Mouse (Mus musculus): ENCODE results near the gene Fpr2. TPM values are rescaled to one million over a fixed set of nuclear protein-coding genes. Genes with fewer than 3 reads are reported as not detected.
A peak's percentile ranks its signal among the peaks of the same experiment; 100 is the strongest.
"Not testable (repeated sequence)": the region's sequence is repeated elsewhere in the genome, so short reads cannot be mapped to it uniquely, and the experiment has no call there.

The Fpr2 gene
- polyA plus RNA-seq (2014; fragmentation: Nextera tagmentation; extraction: Ambion mirVana): not detected in 2 replicates

- Histone ChIP-seq H3K27ac (ENCODE audit: low read depth, low read length) (no peak within 1 kb of the TSS), H3K4me2 (replicated peaks; ENCODE audit: low read depth, low read length) (no peak within 1 kb of the TSS), H3K36me3 (ENCODE audit: control insufficient read depth, insufficient read depth, low read length) (no peaks in the 10 kb centered on the region), H3K4me3 (ENCODE audit: low read depth, low read length) (no peak within 1 kb of the TSS), H3K27me3 (ENCODE audit: control insufficient read depth, insufficient read depth, low read length) (no peaks in the 10 kb centered on the region), H3K9ac (ENCODE audit: low read depth, low read length) (no peak within 1 kb of the TSS), H3K9me3 (ENCODE audit: control insufficient read depth, low read length) (no peaks in the 10 kb centered on the region), H3K4me1 (replicated peaks; ENCODE audit: control insufficient read depth, insufficient read depth, low read length) (no peaks in the 10 kb centered on the region)
- 63% methylated on average over 1 of the region's 1 CpGs for WGBS
- no peak for ATAC-seq (ENCODE audit: low FRiP score)
- no peak for DNase-seq (ENCODE audit: low spot score)
These were observed at the start of gene Fpr2, which contains the start of gene Fpr3 for GRCm38 (mm10) chr17:17887774-17888248. Fpr2 (plus strand) TSS chr17:17887824. Fpr3 (plus strand) TSS chr17:17887852.

GRCm38 (mm10) chr17:17837919-17838701, 49.5 kb upstream of the Fpr2 start:
- H3K9ac ChIP-seq (ENCODE audit: low read depth, low read length): peak overlapping the region; percentile 53; the same call in 1 of the 2 replicates
- H3K27me3 ChIP-seq (ENCODE audit: control insufficient read depth, insufficient read depth, low read length): no peaks in the 10 kb centered on the region
- H3K4me1 ChIP-seq (replicated peaks; ENCODE audit: control insufficient read depth, insufficient read depth, low read length): peaks cover 10% of the 10 kb centered on the region
- peak; percentile 91 for DNase-seq (ENCODE audit: low spot score)
- H3K4me2 ChIP-seq (replicated peaks; ENCODE audit: low read depth, low read length): peak overlapping the region; percentile 56
- H3K9me3 ChIP-seq (ENCODE audit: control insufficient read depth, low read length): no peaks in the 10 kb centered on the region
- H3K4me3 ChIP-seq (ENCODE audit: low read depth, low read length): peak overlapping the region; percentile 36
- H3K27ac ChIP-seq (ENCODE audit: low read depth, low read length): peak overlapping the region; percentile 67
- peak; percentile 96 for ATAC-seq (ENCODE audit: low FRiP score)
- H3K36me3 ChIP-seq (ENCODE audit: control insufficient read depth, insufficient read depth, low read length): no peaks in the 10 kb centered on the region
- WGBS: under 1% methylated on average over 42 of the region's 43 CpGs

DNA sequence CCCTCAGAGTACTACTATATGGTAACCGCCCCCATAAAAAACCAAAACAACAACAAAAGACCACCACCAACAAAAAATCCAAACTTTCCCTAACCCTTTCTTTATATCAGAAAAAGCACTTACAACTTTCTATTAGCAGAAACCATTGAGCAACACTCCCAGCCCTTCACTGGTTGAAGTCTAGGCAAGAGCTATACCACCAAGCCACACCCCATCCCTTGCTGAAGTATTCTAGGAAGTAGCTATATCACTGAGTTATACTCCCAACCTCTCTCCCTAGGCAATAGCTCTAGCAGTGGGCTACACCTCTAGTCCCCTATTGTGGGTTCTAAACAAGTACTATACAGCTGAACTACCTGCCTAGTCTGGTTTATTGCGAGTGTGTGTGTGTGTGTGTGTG, 48.3 kb upstream of the Fpr2 start:
- no peak for DNase-seq (ENCODE audit: low spot score)
- H3K4me3 ChIP-seq (ENCODE audit: low read depth, low read length): no peak overlapping the region
- no peak for ATAC-seq (ENCODE audit: low FRiP score)
- H3K36me3 ChIP-seq (ENCODE audit: control insufficient read depth, insufficient read depth, low read length): no peaks in the 10 kb centered on the region
- no peaks in the 10 kb centered on the region for H3K9me3 ChIP-seq (ENCODE audit: control insufficient read depth, low read length)
- peaks cover 10% of the 10 kb centered on the region for H3K4me1 ChIP-seq (replicated peaks; ENCODE audit: control insufficient read depth, insufficient read depth, low read length)
- H3K9ac ChIP-seq (ENCODE audit: low read depth, low read length): no peak overlapping the region
- WGBS: 88% methylated on average over 2 of the region's 2 CpGs
- H3K27me3 ChIP-seq (ENCODE audit: control insufficient read depth, insufficient read depth, low read length): no peaks in the 10 kb centered on the region
- no peak overlapping the region for H3K4me2 ChIP-seq (replicated peaks; ENCODE audit: low read depth, low read length)
- no peak overlapping the region for H3K27ac ChIP-seq (ENCODE audit: low read depth, low read length)

GRCm38 (mm10) chr17:17840796-17841195, 46.8 kb upstream of the Fpr2 start:
- Histone ChIP-seq H3K36me3 (ENCODE audit: control insufficient read depth, insufficient read depth, low read length) (no peaks in the 10 kb centered on the region), H3K4me1 (replicated peaks; ENCODE audit: control insufficient read depth, insufficient read depth, low read length) (peaks cover 10% of the 10 kb centered on the region), H3K4me2 (replicated peaks; ENCODE audit: low read depth, low read length) (no peak overlapping the region), H3K9ac (ENCODE audit: low read depth, low read length) (no peak overlapping the region), H3K9me3 (ENCODE audit: control insufficient read depth, low read length) (no peaks in the 10 kb centered on the region), H3K4me3 (ENCODE audit: low read depth, low read length) (no peak overlapping the region), H3K27me3 (ENCODE audit: control insufficient read depth, insufficient read depth, low read length) (no peaks in the 10 kb centered on the region), H3K27ac (ENCODE audit: low read depth, low read length) (no peak overlapping the region)
- no peak for ATAC-seq (ENCODE audit: low FRiP score)
- 92% methylated on average over 7 of the region's 7 CpGs for WGBS
- no peak for DNase-seq (ENCODE audit: low spot score)

- 80% methylated on average over 27 of the region's 27 CpGs for WGBS
- ATAC-seq (ENCODE audit: low FRiP score): peak; percentile 56
- no peak overlapping the region for H3K4me2 ChIP-seq (replicated peaks; ENCODE audit: low read depth, low read length)
- no peak for DNase-seq (ENCODE audit: low spot score)
- peaks cover under 1% of the 10 kb centered on the region; the same call in 1 of the 2 replicates for H3K4me1 ChIP-seq (replicated peaks; ENCODE audit: control insufficient read depth, insufficient read depth, low read length)
- H3K27ac ChIP-seq (ENCODE audit: low read depth, low read length): no peak overlapping the region
- H3K9ac ChIP-seq (ENCODE audit: low read depth, low read length): no peak overlapping the region
- no peaks in the 10 kb centered on the region for H3K36me3 ChIP-seq (ENCODE audit: control insufficient read depth, insufficient read depth, low read length)
- H3K27me3 ChIP-seq (ENCODE audit: control insufficient read depth, insufficient read depth, low read length): 0 out of 2 replicates have a peak, but pooled peaks cover 2% of the 10 kb centered on the region
- H3K9me3 ChIP-seq (ENCODE audit: control insufficient read depth, low read length): no peaks in the 10 kb centered on the region
- no peak overlapping the region for H3K4me3 ChIP-seq (ENCODE audit: low read depth, low read length)
These were observed 43.9 kb upstream of the Fpr2 start for GRCm38 (mm10) chr17:17843534-17844261.

DNA sequence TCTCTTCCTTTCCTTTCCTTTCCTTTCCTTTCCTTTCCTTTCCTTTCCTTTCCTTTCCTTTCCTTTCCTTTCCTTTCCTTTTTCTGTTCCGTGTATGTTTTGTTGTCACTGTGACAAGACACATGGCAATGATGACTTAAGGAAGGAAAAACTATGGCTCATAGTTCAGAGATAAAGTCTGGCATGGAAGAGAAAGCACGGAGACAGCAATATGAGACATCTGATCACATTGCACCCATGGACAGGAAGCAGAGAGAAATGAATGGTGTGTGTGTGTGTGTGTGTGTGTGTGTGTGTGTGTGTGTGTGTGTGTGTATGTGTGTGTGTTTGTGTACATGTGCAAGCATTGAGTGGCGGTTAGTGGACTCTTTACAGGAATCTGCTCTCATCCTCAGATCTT, 43.0 kb upstream of the Fpr2 start:
- not testable (repeated sequence) for H3K4me1 ChIP-seq (replicated peaks; ENCODE audit: control insufficient read depth, insufficient read depth, low read length); DNase-seq (ENCODE audit: low spot score); H3K4me2 ChIP-seq (replicated peaks; ENCODE audit: low read depth, low read length); H3K9ac ChIP-seq (ENCODE audit: low read depth, low read length); H3K27ac ChIP-seq (ENCODE audit: low read depth, low read length); ATAC-seq (ENCODE audit: low FRiP score); H3K9me3 ChIP-seq (ENCODE audit: control insufficient read depth, low read length); H3K27me3 ChIP-seq (ENCODE audit: control insufficient read depth, insufficient read depth, low read length); H3K36me3 ChIP-seq (ENCODE audit: control insufficient read depth, insufficient read depth, low read length); H3K4me3 ChIP-seq (ENCODE audit: low read depth, low read length)
- 88% methylated on average over 3 of the region's 3 CpGs for WGBS

DNA sequence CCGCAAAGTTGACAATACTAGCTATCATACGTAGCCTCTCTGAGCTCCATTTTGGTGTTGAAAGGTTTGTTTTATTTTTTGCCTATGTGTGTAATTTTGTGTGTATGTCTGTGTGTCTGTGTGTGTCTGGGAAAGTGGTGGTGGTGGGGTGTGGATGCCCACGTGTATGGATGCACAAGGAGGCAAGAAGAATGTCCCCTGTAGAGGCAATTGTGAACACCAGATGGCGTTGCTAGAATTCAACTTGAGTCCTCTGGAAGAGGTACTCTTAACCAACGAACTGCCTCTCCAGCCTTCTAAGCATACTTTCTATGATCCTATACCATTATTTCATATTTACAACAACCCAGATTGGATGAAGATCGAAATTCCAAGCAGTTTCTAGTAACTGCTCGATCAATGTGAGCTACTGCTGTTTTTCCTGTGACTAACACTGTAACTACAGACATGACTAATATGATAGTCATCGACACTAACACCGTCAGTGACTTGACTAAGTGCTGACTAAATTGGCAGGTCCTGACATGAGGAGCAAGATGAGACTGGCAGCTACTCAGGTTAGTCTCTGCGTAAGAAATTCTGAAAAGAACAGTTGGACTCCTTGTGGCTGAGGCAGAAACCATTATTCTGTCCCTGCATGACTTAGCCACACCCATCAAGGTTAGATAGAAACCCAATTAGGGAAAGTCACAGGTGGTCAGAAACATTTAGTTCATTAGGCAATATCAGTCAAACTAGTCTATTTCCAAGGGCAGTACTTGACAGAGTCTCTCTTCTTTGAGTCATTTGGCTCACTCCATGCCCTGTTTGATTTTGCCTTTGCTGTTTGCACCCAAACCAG, 42.2 kb upstream of the Fpr2 start:
- ATAC-seq (ENCODE audit: low FRiP score) (no peak), DNase-seq (ENCODE audit: low spot score) (no peak)
- no peaks in the 10 kb centered on the region for H3K9me3 ChIP-seq (ENCODE audit: control insufficient read depth, low read length)
- H3K36me3 ChIP-seq (ENCODE audit: control insufficient read depth, insufficient read depth, low read length): no peaks in the 10 kb centered on the region
- no peak overlapping the region for H3K9ac ChIP-seq (ENCODE audit: low read depth, low read length)
- H3K27ac ChIP-seq (ENCODE audit: low read depth, low read length): no peak overlapping the region
- no peak overlapping the region for H3K4me2 ChIP-seq (replicated peaks; ENCODE audit: low read depth, low read length)
- peaks cover 5% of the 10 kb centered on the region; the same call in 1 of the 2 replicates for H3K27me3 ChIP-seq (ENCODE audit: control insufficient read depth, insufficient read depth, low read length)
- no peaks in the 10 kb centered on the region for H3K4me1 ChIP-seq (replicated peaks; ENCODE audit: control insufficient read depth, insufficient read depth, low read length)
- 74% methylated on average over 10 of the region's 10 CpGs for WGBS
- H3K4me3 ChIP-seq (ENCODE audit: low read depth, low read length): no peak overlapping the region

DNA sequence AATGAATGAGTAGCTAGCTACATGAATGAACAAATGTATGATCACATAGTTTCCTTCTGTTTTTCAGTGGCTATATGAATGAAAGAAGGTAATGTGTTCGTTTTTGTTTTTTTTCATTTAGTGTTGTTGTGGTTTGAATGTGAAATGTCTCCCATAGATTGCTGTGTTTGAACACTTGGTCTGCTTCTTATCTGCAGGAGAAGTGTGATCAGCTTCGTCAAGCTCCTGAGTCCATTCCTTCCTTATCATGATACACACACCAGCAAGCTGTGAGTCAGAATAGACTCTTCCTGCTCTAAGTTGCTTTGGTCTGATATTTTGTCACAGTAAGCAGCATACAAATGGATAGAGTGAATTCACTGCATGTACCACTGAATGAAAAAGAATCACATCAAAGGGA, 38.6 kb upstream of the Fpr2 start:
- DNase-seq (ENCODE audit: low spot score) (no peak), ATAC-seq (ENCODE audit: low FRiP score) (no peak)
- no peaks in the 10 kb centered on the region for H3K36me3 ChIP-seq (ENCODE audit: control insufficient read depth, insufficient read depth, low read length)
- no peak overlapping the region for H3K27ac ChIP-seq (ENCODE audit: low read depth, low read length)
- no peak overlapping the region for H3K4me2 ChIP-seq (replicated peaks; ENCODE audit: low read depth, low read length)
- peaks cover 6% of the 10 kb centered on the region; the same call in 1 of the 2 replicates for H3K27me3 ChIP-seq (ENCODE audit: control insufficient read depth, insufficient read depth, low read length)
- no peak overlapping the region for H3K4me3 ChIP-seq (ENCODE audit: low read depth, low read length)
- no peaks in the 10 kb centered on the region for H3K4me1 ChIP-seq (replicated peaks; ENCODE audit: control insufficient read depth, insufficient read depth, low read length)
- 80% methylated on average over 2 of the region's 2 CpGs for WGBS
- H3K9me3 ChIP-seq (ENCODE audit: control insufficient read depth, low read length): no peaks in the 10 kb centered on the region
- H3K9ac ChIP-seq (ENCODE audit: low read depth, low read length): no peak overlapping the region
